Mouse (Mus musculus) CH12.LX (cell line): Measurements from ENCODE around the gene Sestd1. TPM values are rescaled to one million over a fixed set of nuclear protein-coding genes. Genes with fewer than 3 reads are reported as not detected.

ENCODE experiments used
- DNase-seq: peaks from one replicate; pipeline ENCODE4 v3.0.0-alpha.2; 2013; ENCODE audit errors: extremely low read depth
- H3K27ac ChIP-seq: 2 replicates; pipeline ENCODE4 v1.5.1; 2012; ENCODE audit warnings: low read depth, mild to moderate bottlenecking, control low read depth, moderate library complexity; ENCODE audit not compliant: insufficient read depth
- H3K27me3 ChIP-seq: replicated peaks from 2 replicates; pipeline ENCODE3; 2012; ENCODE audit warnings: inconsistent platforms
- H3K36me3 ChIP-seq, 2 experiments: replicated peaks in 1 of 2; 2 replicates each; pipeline versions ENCODE3 to v1.6.1; 2012; ENCODE audit warnings: inconsistent platforms in 1 of 2, low read length in 1 of 2, mild to moderate bottlenecking in 1 of 2, mixed read lengths in 1 of 2, moderate library complexity in 1 of 2; ENCODE audit not compliant: control insufficient read depth in 1 of 2, insufficient read depth in 1 of 2
- H3K4me1 ChIP-seq, 2 experiments: 2 replicates each; pipeline ENCODE4 v1.6.1; 2012; ENCODE audit warnings: inconsistent platforms in 1 of 2, moderate library complexity in 1 of 2; ENCODE audit not compliant: insufficient read depth in 2 of 2, control insufficient read depth in 1 of 2
- H3K4me2 ChIP-seq: 2 replicates; pipeline ENCODE4 v1.6.1; 2012; ENCODE audit warnings: low read depth, mild to moderate bottlenecking, control low read depth; ENCODE audit not compliant: poor library complexity, insufficient read depth, severe bottlenecking
- H3K4me3 ChIP-seq, 3 experiments: fragments of 150-350 bp in 1 of 3; sonication (generic) in 1 of 3; replicated peaks in 1 of 3; 2 replicates each; pipeline versions ENCODE3 to v1.5.1; 2011 to 2012; ENCODE audit warnings: low read depth in 2 of 3, low read length in 2 of 3, mild to moderate bottlenecking in 2 of 3, moderate library complexity in 2 of 3, control low read depth in 1 of 3, improper control_type of control experiment in 1 of 3, inconsistent platforms in 1 of 3, mixed read lengths in 1 of 3; ENCODE audit not compliant: poor library complexity in 1 of 3
- H3K79me2 ChIP-seq: replicated peaks from 2 replicates; pipeline ENCODE4 v1.6.1; 2012; ENCODE audit warnings: mild to moderate bottlenecking, moderate library complexity; ENCODE audit not compliant: control insufficient read depth, poor library complexity, insufficient read depth, severe bottlenecking; ENCODE audit errors: extremely low read depth
- H3K9ac ChIP-seq: 2 replicates; pipeline ENCODE4 v1.6.1; 2012; ENCODE audit warnings: low read depth, mild to moderate bottlenecking, control low read depth, moderate library complexity; ENCODE audit not compliant: insufficient read depth
- H3K9me3 ChIP-seq: replicated peaks from 2 replicates; pipeline ENCODE3; 2012; ENCODE audit warnings: low read length, inconsistent platforms, mixed read lengths
- CHD1 ChIP-seq: IDR thresholded peaks from 2 replicates; pipeline ENCODE4 v1.6.1; 2012; ENCODE audit warnings: low read depth, low read length, improper control_type of control experiment, inconsistent platforms
- CTCF ChIP-seq, 2 experiments: IDR thresholded peaks in 1 of 2; conservative IDR thresholded peaks in 1 of 2; 2 replicates each; pipeline ENCODE4 v1.5.1; 2011 to 2012; ENCODE audit warnings: low read depth in 2 of 2, low read length in 2 of 2, improper control_type of control experiment in 1 of 2, inconsistent platforms in 1 of 2, mild to moderate bottlenecking in 1 of 2, moderate library complexity in 1 of 2
- EP300 ChIP-seq: IDR thresholded peaks from 2 replicates; pipeline ENCODE4 v1.6.1; 2011; ENCODE audit warnings: low read length, improper control_type of control experiment
- JUN ChIP-seq: IDR thresholded peaks from 2 replicates; pipeline ENCODE4 v1.6.1; 2011; ENCODE audit warnings: low read depth, mild to moderate bottlenecking, low read length, improper control_type of control experiment, moderate library complexity; ENCODE audit not compliant: insufficient read depth
- JUND ChIP-seq: conservative IDR thresholded peaks from 2 replicates; pipeline ENCODE4 v1.6.1; 2011; ENCODE audit warnings: low read depth, low read length, improper control_type of control experiment
- MAX ChIP-seq: IDR thresholded peaks from 2 replicates; pipeline ENCODE4 v1.6.1; 2011; ENCODE audit warnings: low read length, improper control_type of control experiment
- MAZ ChIP-seq: IDR thresholded peaks from 2 replicates; pipeline ENCODE4 v1.6.1; 2012; ENCODE audit warnings: low read depth, mild to moderate bottlenecking, inconsistent platforms, low read length, improper control_type of control experiment, moderate library complexity
- MEF2A ChIP-seq: IDR thresholded peaks from 2 replicates; pipeline ENCODE4 v1.6.1; 2014; ENCODE audit warnings: low read depth, mild to moderate bottlenecking, inconsistent platforms, low read length, improper control_type of control experiment, borderline replicate concordance
- MXI1 ChIP-seq: IDR thresholded peaks from 2 replicates; pipeline ENCODE4 v1.6.1; 2011; ENCODE audit warnings: mild to moderate bottlenecking, low read depth, low read length, improper control_type of control experiment
- MYC ChIP-seq: IDR thresholded peaks from 2 replicates; pipeline ENCODE4 v1.6.1; 2011; ENCODE audit warnings: low read depth, mild to moderate bottlenecking, improper control_type of control experiment, low read length
- SIN3A ChIP-seq: IDR thresholded peaks from 2 replicates; pipeline ENCODE4 v1.6.1; 2012; ENCODE audit warnings: low read length, improper control_type of control experiment, inconsistent platforms
- TCF12 ChIP-seq: IDR thresholded peaks from 2 replicates; pipeline ENCODE4 v1.6.1; 2014; ENCODE audit warnings: low read depth, mild to moderate bottlenecking, inconsistent platforms, low read length, improper control_type of control experiment
- ZKSCAN1 ChIP-seq: IDR thresholded peaks from 2 replicates; pipeline ENCODE4 v1.6.1; 2012; ENCODE audit warnings: low read depth, inconsistent platforms, low read length, improper control_type of control experiment, borderline replicate concordance
- dilution Hi-C: fragments of 300-500 bp; cut with MboI; formaldehyde crosslinking; loops from 2 replicates; pipeline ENCODE4 v1.14.3; 2020; ENCODE audit warnings: low sequenced_read_pairs; ENCODE audit not compliant: extremely low pct_unique_long_range_greater_than_20kb, extremely low pct_ligation_motif_present
- in situ Hi-C: fragments of 300-500 bp; cut with MboI; formaldehyde crosslinking; loops from 3 replicates; pipeline ENCODE4 v1.14.3; 2019; ENCODE audit warnings: low sequenced_read_pairs, low pct_ligation_motif_present, low pct_unique_long_range_greater_than_20kb, mixed read lengths
- polyA plus RNA-seq: library from polyadenylated mRNA; unstranded; fragments of >175 nt; gene quantifications from 2 replicates; pipeline ENCODE4 v1.2.1, GENCODE M21; 2012; ENCODE audit warnings: low read depth; ENCODE audit not compliant: insufficient read length
- total RNA-seq, 2 experiments: library from RNA; depleted of rRNA; stranded (reverse); fragments of 300-350 nt in 1 of 2; fragments of >200 nt in 1 of 2; gene quantifications; 2 replicates each; pipeline ENCODE4 v1.2.3; 2012 to 2014

Gene Sestd1
- total and polyA plus RNA-seq, 3 experiments = not detected

GRCm38 (mm10) chr2:77151255-77151654, 129.1 kb downstream of the Sestd1 start:
- Histone ChIP-seq H3K4me3 (no peak overlapping the region), H3K27ac (no peak overlapping the region), H3K9ac (no peak overlapping the region), H3K79me2 (no peaks in the 10 kb centered on the region), H3K27me3 (no peaks in the 10 kb centered on the region), H3K36me3 (no peaks in the 10 kb centered on the region), H3K4me2 (no peak overlapping the region), H3K9me3 (peaks cover 54% of the 10 kb centered on the region), H3K4me1 (no peaks in the 10 kb centered on the region)
- TF ChIP-seq CTCF (conservative IDR thresholded peaks at IDR 0.05 in 1 of 2, IDR thresholded peaks at IDR 0.05 in 1 of 2; ENCODE audit: low read depth in 2 of 2, low read length in 2 of 2) (no peak), MXI1 (no peak), MAX (no peak), MYC (no peak), SIN3A (no peak), JUN (no peak), TCF12 (no peak), ZKSCAN1 (no peak), MEF2A (no peak)
- in situ Hi-C loops = no loop called here
- no peak for DNase-seq
- dilution Hi-C loops = no loop called here

- no peak overlapping the region for H3K4me3 ChIP-seq
- in situ Hi-C loops = no loop called here
- dilution Hi-C loops = no loop called here
Measured at GRCm38 (mm10) chr2:77149576-77149975, 130.8 kb downstream of the Sestd1 start.

GRCm38 (mm10) chr2:77148215-77148614, 132.2 kb downstream of the Sestd1 start:
- dilution Hi-C loops = no loop called here
- in situ Hi-C loops = no loop called here

More at GRCm38 (mm10) chr2:77149576-77149975, 130.8 kb downstream of the Sestd1 start:
- Histone ChIP-seq H3K27ac (no peak overlapping the region), H3K4me1 (no peaks in the 10 kb centered on the region), H3K36me3 (no peaks in the 10 kb centered on the region), H3K9me3 (peaks cover 60% of the 10 kb centered on the region), H3K27me3 (no peaks in the 10 kb centered on the region), H3K9ac (no peak overlapping the region), H3K4me2 (no peak overlapping the region), H3K79me2 (no peaks in the 10 kb centered on the region)
- TF ChIP-seq SIN3A (no peak), MAZ (no peak), EP300 (no peak), JUND (no peak)
- DNase-seq = no peak

More at GRCm38 (mm10) chr2:77148215-77148614, 132.2 kb downstream of the Sestd1 start:
- Histone ChIP-seq H3K9me3 (peaks cover 61% of the 10 kb centered on the region), H3K4me2 (no peak overlapping the region), H3K79me2 (no peaks in the 10 kb centered on the region), H3K4me3 (no peak overlapping the region), H3K27ac (no peak overlapping the region), H3K4me1 (no peaks in the 10 kb centered on the region), H3K36me3 (no peaks in the 10 kb centered on the region), H3K27me3 (no peaks in the 10 kb centered on the region), H3K9ac (no peak overlapping the region)
- TF ChIP-seq CHD1 = no peak
- DNase-seq = no peak
